Mouse (Mus musculus): ENCODE measurements at regions not wholly inside any gene's neighbourhood (a gene's known extent, or its start where the extent isn't known, plus 50 kb on each side); places are given as distances from the start of the nearest gene placed in this dataset.
"Not testable (repeated sequence)": the region's sequence is repeated elsewhere in the genome, so short reads cannot be mapped to it uniquely, and the experiment has no call there.

DNA sequence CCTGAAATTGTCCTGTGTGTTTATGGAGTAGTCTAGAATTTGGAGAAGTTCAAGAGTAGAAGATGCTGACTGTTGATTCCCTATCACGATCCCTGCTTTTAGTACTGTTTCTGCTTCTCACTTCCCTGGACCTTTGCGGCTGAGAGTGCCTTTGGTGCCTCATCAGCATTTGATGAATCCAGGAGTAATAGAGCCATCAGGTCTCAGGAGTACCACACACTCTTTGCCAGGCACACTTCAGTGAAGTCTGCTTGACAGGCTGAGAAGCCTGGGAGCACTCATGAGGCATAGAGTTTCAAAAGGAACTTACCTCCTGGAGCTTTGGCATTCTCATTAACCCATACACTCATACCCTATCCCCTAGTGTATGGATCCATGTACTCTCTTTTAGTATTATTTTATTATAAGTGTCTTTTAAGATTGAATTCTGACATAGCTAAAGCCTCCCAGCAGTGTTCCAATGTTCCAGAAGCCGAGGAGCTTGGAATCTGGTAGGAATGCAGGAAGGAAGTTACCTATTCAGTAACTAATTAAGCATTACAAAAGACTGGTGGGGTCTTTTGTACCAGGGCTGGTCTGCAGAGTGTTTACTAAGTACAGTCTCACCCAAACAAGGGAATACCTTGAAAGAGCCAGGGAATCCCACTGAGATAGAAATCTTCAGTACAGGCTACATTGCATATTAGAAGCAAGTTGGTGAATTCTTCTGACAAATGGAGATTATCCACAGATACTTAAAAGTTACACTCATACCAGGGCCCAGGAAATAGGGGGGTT lies 139.7 kb downstream of the Tex13c3 start:
- not testable (repeated sequence) for DNase-seq (ENCODE audit: low read depth)

DNA sequence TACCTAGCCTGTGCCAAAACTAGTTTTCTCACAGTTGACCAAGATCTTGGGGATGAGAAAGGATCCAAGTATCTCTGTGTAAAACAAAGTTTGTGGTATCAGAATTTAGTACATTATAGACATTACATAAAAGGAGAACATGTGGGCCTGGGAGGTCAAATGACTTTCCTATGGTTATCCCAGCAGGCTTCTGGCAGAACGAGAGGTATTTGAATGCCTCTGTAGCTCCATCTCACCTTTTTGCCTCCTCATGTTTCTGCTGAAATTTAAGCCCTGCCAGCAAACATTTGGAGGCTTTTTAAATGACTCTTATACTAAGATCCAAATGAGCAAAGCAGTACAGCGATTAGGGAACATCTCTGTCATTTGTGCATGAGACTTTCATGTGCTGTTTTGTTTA lies 167.8 kb downstream of the Tex13c3 start:
- DNase-seq (ENCODE audit: low read depth): no peak

DNA sequence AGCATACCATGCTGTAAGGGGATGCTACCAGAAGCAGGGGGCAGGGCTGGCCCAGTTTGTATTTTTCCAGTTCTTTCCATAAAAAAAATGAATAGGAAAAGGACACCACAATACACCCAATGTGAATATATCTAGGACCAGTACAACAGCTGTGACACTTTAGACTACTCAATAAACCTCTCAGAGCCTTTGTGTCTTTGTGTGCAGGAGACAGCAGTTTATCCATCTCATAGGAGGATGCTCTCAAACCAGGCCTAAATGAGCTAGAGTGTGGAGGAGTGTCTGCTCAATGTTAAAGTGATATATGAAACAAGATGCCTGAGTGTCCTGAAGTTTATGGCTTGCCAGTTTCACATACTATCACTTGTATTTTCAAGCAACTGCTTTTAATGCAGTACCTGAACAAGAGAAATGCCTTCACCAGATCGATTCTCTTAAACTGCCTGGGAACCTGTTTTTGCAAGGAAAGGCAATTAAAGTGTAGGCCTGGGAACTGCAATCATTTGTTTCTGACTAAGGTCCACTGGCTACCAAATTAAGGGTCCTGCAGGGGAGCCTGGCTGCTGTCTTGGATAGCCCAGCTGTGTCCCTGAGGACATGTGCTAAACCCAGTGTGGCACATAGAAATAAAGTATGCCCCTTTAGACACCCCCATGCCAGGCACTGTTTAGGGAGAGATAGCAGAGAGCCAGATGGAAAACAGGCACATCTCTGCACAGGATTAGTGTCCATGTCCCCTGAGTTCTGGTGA lies 169.1 kb downstream of the Tex13c3 start:
- no peak for DNase-seq (ENCODE audit: low read depth)

DNA sequence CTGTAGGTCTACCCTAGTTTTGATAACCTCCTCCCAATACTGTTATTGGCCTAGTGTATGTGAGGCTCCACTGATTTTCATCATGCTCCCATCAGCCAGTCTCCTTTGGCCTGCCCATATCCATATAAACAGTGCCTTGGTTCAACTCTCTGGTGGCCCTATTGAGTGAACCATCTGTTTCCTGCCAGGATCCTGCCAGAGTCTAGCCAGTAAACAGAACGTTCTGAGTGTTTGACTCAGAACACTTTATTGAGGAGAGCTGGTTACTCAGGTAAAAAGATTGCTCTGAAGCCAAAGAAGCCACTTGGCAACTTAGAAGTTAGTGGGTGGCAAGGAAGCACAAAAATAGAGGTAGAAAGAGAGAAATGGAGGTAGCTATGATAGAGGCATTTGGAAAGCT lies 169.7 kb downstream of the Tex13c3 start:
- DNase-seq (ENCODE audit: low read depth): no peak

DNA sequence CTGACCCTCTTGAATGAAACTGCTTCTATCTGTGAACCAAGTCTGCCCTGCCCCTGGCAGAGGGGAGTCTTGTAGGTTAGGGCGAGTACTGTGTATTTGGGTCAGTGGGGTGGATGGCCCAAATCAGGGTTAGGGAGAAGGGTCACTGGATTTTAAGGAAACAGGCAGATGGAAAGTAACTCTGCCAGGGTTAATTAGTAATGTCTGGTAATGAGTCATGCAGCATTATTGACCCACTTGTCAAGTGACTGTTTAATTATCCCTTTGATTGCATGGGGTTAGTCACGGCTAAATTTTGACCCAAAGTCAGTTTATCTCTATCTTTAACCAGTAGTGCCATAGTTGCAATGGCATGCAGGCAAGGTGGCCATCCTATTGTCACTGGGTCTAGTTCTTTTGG lies 192.9 kb downstream of the Tex13c3 start:
- no peak for DNase-seq (ENCODE audit: low read depth)

DNA sequence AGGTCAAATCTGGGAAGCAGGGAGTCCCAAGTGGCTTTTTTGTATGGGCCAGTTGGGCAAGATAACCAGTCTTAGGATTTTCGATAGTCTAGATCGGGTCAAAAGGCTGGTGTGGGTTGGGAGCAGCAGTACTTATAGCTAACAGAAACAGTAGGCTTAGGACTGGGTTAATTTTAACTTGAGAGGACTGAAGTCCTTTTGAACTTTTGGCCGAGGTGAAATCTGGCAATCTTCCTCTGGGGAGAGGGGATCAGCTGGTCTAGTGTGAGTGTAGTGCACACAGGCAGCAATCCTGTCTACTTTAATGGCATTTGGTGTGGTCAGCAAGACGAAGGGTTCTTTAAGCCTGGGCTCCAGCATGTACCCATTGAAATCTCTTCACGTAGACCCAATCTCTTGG lies 194.7 kb downstream of the Tex13c3 start:
- DNase-seq (ENCODE audit: low read depth): no peak

DNA sequence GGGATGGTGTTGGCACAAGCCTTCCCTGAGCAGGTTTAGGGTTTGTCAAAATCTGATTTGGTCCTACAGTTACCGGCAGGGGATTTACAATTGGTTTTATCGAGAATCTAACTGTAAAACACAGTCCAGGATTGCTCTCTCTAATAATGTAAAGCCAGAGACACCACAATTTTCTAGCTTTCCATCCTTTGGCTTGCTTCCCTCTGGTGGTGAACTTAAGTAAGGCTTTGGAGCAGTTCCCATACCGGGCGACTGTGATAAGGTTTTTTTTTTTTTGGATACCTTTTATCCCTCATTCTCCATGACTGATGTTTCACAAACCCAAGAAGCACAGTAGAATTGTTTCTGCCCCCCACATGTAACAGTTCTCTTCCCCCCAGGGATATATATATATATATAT lies 195.3 kb downstream of the Tex13c3 start:
- peak; percentile 51 for DNase-seq (ENCODE audit: low read depth)

DNA sequence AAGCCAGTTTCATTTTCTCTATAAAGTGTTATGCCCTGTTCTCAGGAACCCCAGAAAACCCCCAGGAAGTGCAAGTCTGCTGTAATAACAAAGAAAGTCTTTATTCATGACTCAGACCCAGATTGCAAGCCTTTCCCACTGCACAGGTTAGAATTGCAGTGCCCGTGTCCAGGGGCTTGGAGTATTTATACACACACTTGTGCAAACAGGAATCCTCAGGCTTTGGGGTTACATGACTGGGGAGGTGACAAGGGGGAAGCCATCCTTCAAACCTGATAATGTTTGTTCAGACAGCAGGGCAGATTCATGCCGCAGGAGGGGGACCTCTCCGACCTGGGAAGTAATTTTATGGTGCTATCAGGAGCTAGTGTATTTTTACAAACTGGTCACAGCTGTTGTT lies 198.0 kb downstream of the Tex13c3 start:
- DNase-seq (ENCODE audit: low read depth): peak; percentile 3

DNA sequence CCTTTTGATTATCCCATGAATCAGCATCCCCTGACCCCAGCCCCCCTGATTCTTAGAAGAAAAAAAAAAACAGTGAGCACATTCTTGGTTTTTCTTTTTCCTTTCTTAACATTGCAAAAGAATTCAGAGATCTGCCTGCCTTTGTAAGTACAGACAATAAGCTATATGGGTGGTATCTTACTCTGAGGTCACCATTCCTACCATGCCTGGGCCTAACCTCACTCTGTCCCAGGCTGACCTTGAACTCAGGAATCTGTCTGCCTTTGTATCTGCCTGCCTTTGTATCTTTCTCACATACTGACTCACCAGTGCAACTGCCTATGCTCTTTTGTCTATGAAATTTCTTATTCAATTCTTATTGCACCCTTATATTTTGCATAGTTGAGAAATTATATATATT lies 216.9 kb downstream of the Tex13c3 start:
- no peak for DNase-seq (ENCODE audit: low read depth)

DNA sequence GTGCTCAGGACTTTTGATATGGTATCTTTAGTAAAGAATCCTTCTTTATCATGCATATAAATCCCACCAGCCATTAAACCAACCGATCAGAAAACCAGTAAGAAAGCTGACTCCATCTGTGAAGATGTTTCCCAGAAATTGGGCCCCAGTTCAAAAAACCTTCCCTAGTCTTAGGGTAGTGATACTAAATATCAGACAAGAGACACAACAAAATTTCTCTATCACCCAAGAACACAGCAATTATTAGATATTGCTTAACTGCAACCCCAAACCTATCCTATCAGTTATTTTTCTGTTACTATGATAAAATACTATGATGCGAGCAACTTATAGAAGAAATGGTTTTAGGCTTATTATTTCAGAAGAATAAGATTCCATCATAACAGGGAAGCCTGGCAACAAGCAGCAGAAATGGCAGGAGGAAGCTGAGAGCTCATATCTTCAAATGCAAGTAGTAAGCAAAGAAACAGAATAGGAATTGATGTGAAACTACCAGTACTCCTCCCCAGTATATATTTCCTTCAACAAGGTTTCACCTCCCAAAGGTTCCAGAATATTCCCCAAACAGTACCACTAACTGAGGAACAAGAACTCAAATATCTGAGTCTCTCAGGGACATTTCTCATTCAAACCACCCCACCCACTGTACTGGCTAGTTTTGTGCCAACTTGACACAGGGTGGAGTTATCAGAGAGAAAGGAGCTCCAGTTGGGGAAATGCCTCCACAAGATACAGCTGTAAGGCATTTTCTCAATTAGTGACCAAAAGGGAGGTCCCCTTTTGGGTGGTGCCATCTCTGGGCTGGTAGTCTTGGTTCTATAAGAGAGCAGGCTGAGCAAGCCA lies 234.1 kb downstream of the Tex13c3 start:
- DNase-seq (ENCODE audit: low read depth): no peak

DNA sequence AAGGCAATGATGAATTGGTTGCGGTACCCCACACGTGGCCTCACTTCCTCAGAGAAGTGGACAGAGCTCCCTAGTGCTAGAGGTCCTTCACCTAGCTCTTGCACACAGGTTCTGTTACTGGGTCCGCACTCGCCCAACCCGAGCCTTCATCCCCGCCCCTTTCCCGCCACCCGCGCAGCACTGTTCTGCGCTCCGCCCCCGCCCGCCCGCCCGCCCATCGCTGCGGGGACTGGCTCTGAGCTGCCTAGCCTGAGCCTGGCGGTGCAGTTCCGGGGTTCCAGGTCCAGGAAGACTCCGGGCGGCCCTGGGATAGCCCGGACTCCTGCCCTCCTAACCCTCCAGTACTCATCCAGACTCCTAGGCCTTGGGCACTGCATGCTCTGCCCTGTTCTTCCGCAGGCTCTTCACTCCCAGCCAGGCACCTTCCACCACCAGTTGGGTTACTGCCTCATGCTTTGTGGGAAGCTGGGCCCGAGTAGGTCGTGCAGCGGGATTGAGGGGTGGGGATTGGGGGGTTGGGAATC lies 243.3 kb downstream of the Tex13c3 start:
- DNase-seq (ENCODE audit: low read depth): peak; percentile 74

DNA sequence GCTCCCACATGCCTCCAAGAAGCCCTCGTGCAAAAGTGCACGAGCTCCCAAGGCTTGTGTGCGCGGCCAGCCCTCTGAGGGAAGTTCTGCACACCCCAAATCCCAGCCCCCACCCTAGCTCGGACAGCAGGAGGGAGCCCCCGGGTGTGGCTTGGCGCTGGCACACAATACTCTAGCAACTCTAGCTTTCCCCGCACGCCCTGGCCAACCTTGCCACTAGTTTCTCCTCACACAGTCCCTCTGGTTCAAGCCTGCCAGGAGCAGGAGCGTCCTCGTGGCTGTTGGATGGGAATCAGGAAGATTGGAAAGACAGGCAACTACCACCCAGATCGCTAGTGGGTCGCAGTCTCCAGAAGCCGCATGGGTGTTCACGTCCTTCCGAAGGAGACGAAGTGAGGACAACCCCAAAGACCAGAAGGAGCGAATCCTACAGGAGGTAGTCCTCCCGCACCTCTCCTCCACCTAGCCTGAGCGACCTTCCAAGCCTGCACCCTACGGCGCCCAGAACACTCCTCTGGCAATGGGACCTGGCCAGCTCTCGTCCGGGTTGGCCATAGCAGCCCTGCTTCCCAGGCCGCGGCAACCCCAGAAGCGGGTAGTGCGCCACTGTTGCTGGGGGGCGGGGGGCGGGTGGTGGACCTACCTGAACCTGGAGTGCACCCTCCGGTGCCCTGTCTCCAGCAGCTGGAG lies 243.9 kb downstream of the Tex13c3 start:
- DNase-seq (ENCODE audit: low read depth): peak; percentile 65

DNA sequence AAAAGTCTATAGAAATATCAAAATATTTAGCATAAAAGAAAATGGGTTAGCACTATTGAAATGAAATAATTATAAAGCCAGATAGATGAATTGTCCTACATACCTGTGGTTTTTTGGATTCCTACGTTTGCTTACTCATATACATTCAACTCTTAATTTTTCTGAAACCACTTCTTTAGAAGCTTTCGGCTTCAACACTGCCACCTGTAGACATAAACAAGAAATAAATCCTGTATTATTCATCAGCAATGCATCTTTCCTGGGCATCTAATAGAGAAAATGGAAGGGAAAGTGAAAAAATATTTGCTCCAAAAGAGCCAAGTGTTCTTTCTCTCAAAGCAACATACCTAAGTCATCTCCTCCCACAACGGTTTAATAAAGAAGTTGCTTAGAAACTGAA lies 245.7 kb downstream of the Tex13c3 start:
- peak; percentile 62 for DNase-seq (ENCODE audit: low read depth)

DNA sequence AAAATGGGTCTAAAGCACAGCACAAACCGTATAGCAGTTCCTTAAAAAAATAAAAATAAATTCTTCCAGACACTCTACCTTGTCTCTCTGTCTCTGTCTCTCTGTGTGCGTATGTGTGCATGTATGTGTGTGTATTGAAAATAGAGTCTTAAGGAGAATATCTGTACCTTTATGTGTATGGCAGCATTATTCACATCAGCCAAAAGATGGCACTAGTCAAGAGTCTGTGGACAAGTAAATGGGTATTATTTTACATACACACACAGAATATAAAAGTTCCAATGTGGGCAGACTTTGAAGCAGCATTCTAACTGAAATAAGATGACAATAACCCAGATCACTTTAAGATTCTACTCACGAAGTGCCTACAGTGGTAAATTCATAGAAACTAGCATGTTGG lies 249.3 kb downstream of the Tex13c3 start:
- DNase-seq (ENCODE audit: low read depth): no peak

DNA sequence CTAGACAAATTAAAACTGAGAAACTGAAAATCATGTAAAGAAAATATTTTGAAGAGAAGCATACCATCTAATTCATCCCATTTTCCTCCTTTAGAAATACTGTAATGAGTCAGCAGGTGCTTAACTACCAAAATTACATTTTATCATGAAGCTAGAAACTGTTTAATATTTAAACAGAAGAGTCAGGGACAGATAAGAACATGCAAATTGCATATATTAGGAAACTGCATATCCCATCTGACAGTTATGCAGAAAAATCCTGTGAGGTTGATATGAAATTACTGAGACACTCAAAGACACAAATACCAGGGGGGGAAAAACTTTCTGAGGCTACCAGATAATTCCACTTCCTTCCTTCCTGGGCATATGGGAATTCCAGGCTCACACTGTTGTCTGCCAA lies 257.8 kb downstream of the Tex13c3 start:
- DNase-seq (ENCODE audit: low read depth): no peak

DNA sequence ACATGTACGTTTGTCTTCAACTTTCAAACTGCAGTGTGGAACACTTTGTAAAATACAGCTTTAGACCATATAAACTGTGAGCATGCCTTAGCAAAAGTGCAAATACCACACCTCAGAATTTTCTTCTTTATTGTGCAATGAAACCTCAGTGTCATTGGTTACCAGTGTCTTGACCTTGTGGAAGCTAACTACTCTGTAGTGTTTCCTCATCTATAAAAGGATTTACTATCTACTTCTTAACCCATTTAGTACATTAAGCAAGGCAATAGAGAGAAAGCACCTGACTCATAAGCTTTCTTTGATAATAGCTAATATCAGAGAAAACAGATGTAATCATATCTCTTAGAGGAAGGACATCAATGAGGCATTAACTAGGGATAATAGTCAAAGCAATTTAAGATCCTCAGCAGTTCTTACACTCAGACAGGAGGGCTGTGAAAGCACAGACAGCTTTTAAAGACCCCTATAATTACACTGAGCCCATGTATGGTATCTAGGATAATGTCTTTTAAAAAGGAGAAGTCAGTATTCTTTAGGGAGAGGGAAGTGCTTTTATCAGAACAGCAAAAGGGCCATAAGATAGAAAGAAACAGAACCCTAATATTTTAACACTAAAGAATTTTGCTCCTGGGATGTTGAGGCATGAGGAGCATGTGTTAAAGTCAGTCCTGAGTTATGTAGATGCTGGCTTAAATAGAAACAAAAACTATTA lies 260.2 kb downstream of the Tex13c3 start:
- no peak for DNase-seq (ENCODE audit: low read depth)

DNA sequence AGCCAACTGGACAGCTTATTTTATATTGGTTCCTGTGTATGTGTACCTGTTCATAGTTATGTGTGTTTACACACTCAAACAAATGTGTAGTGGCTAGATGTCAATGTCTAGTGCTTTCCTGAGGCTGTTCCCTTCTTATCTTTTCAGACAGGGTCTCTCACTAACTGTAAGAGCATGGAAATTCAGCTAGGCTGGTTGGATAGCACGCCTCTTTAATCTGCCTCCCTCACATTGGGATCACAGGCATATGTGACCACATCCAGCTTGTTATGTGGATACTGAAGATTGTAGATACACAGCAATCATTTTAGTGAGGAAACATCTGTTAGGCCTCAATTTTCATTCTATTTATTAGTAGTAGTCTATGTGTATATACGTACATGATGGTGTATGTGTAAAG lies 261.4 kb downstream of the Tex13c3 start:
- DNase-seq (ENCODE audit: low read depth): no peak

DNA sequence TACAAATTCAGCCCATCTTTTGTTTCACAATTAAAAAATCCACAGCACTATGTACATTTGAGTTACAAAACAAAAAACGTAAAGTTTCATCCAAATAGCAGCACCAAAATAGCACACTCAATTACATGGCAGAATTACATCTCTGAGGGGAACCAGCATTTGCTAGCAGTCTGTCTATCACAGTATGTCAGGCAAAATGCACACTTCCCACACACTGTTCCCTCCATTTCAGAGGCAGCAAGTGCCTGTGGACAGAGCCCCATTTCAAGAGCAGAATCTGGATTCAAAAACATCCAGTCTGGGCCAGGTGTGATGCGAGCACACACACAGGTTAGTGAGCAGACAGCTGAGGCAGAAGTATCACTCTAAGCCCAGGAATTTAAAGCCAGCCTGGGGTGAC lies 261.8 kb downstream of the Tex13c3 start:
- DNase-seq (ENCODE audit: low read depth): no peak

DNA sequence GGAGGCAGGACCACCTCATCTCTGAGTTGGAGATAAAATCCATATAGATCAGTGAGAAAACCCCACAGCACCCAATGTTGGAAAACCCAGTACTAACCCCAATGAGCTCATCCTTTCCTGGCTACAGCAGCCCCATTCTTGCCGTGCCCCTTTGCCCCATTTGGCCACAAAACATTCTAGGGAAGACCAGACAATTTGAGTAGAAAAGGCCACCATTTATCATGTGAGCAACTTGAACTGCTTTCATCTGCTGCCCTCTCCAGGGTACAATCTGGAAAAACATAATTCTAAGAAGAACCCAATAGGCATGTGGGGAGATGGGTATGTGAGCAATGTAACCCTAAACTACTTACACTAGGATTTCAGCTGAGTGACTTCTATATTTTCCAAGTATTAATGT lies 274.7 kb downstream of the Tex13c3 start:
- DNase-seq (ENCODE audit: low read depth): peak; percentile 71

DNA sequence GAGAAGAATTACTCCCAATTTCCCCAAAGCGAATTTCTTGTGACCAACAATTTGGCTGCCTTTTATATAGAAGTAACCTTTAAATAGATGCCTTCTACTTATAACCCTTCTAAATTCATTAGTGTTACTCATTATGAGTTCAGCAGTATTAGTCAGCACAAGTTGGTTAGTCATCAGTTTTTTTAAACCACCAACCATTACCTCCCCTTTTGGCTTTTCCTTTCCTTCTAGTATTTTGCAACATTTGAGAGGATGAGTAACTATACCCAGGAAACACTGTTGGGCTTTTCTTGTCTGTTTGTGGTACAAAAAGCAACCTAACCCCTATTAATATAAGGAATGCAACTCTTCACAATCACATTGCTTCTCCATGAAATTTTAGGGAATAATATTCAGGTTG lies 278.6 kb downstream of the Tex13c3 start:
- peak; percentile 59 for DNase-seq (ENCODE audit: low read depth)

DNA sequence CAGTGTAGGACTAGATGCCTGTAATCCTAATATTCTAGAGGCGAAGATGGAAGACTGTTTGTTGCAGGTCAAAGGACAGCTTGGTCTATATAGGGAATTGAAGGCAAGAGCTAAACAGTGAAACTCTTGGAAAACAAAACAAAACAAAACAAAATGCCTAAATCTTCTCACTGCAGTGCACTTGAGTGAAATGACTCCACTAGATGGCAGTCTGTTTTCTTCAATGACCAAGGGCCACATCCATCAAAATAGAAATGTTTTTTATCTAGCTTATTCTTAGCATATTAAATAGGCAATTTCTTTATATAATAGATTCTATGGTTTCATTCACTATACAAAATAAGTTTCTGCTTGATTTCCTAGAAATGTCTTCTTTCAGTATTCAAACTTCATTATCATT lies 279.7 kb downstream of the Tex13c3 start:
- DNase-seq (ENCODE audit: low read depth): no peak
